Comparison of ENCODE assay signal across 24 mouse cellular contexts in genomic region chr13:95109555-95109954, GRCm38 (mm10).
DNase-seq lines count a peak whose midpoint lies in the region; ATAC-seq and TF ChIP-seq lines count a peak whose summit lies in the region.
"Had no signal": no experiment of that assay in that cellular context is flagged by ENCODE, and none has a peak within 500 bp of the region (broad histone marks: within the 10 kb centered on the region; RNA-seq: fewer than 3 reads in every experiment).

No protein-coding gene starts in this region.

- H3K4me1 ChIP-seq in heart, embryonic 12.5 days (replicated peaks): peaks cover 5% of the 10 kb centered on the region
- H3K4me1 ChIP-seq in kidney, postnatal 0 days (replicated peaks; ENCODE audit: insufficient read depth, low read length): no peaks in the 10 kb centered on the region
- H3K4me1 ChIP-seq in kidney, embryonic 14.5 days (ENCODE audit: control insufficient read depth, insufficient read depth, low read length): no peaks in the 10 kb centered on the region
- H3K4me1 ChIP-seq: hindbrain, embryonic 10.5 days; neural tube, embryonic 13.5 days had no signal

- intact Hi-C loops in left cerebral cortex, postnatal 36 days (cut with DNase I): no loop called here

- DNase-seq in heart, adult 11 months: peak; percentile 51
- DNase-seq in kidney, postnatal 0 days (ENCODE audit: low spot score): no peak
- DNase-seq in naive thymus-derived CD4-positive, alpha-beta T cell, adult 2 months (ENCODE audit: low read depth): peak; percentile 3
- no peak for DNase-seq in left cerebral cortex, postnatal 36 days (ENCODE audit: low spot score in 2 of 2)
- DNase-seq in neural tube, embryonic 10.5 days (ENCODE audit: extremely low spot score, low spot score): no peak
- DNase-seq: cerebellum, adult 2 months; cerebellum, postnatal 36 days; gastrocnemius, postnatal 14 days; kidney, adult 9 months; kidney, postnatal 4 days; liver, embryonic 13.5 days; lung, postnatal 4 days; midbrain, embryonic 14.5 days; right cerebral cortex, postnatal 4 days; thymus, adult 18-20 months; thymus, postnatal 36 days had no signal

- H3K27me3 ChIP-seq in heart, embryonic 12.5 days (replicated peaks): no peaks in the 10 kb centered on the region
- no peaks in the 10 kb centered on the region for H3K27me3 ChIP-seq in kidney, postnatal 0 days (ENCODE audit: insufficient read depth, low read length)
- no peaks in the 10 kb centered on the region for H3K27me3 ChIP-seq in kidney, embryonic 14.5 days (ENCODE audit: control insufficient read depth, insufficient read depth, low read length)
- H3K27me3 ChIP-seq: forebrain, embryonic 13.5 days; limb, embryonic 13.5 days; liver, embryonic 13.5 days; lung, embryonic 15.5 days; neural tube, embryonic 13.5 days had no signal

- no peak overlapping the region for H3K4me2 ChIP-seq in heart, embryonic 12.5 days
- no peak overlapping the region for H3K4me2 ChIP-seq in kidney, postnatal 0 days (ENCODE audit: low read length)
- H3K4me2 ChIP-seq in kidney, embryonic 14.5 days (replicated peaks; ENCODE audit: low read depth, low read length): no peak overlapping the region
- H3K4me2 ChIP-seq: forebrain, embryonic 13.5 days; limb, embryonic 13.5 days; liver, embryonic 13.5 days; lung, embryonic 15.5 days; neural tube, embryonic 13.5 days had no signal

- 68% methylated on average over 3 of the region's 3 CpGs for WGBS in heart, embryonic 12.5 days
- WGBS in kidney, postnatal 0 days: 71% methylated on average over 3 of the region's 3 CpGs
- WGBS in kidney, embryonic 14.5 days: 71% methylated on average over 3 of the region's 3 CpGs

- H3K9me3 ChIP-seq in heart, embryonic 12.5 days (replicated peaks): no peaks in the 10 kb centered on the region
- H3K9me3 ChIP-seq in kidney, postnatal 0 days (replicated peaks; ENCODE audit: low read length): no peaks in the 10 kb centered on the region
- H3K9me3 ChIP-seq in kidney, embryonic 14.5 days (ENCODE audit: control insufficient read depth, low read length): no peaks in the 10 kb centered on the region
- H3K9me3 ChIP-seq: forebrain, embryonic 13.5 days; hindbrain, embryonic 10.5 days; limb, embryonic 13.5 days; liver, embryonic 13.5 days; lung, embryonic 15.5 days; neural tube, embryonic 13.5 days had no signal

- ATAC-seq in heart, embryonic 12.5 days (ENCODE audit: insufficient number of reproducible peaks, low FRiP score): no peak
- ATAC-seq in kidney, postnatal 0 days (replicated peaks; ENCODE audit: low FRiP score, low read depth): no peak
- no peak for ATAC-seq in kidney, embryonic 14.5 days (ENCODE audit: low FRiP score, low TSS enrichment)
- ATAC-seq in CD4-positive, CD25-positive, alpha-beta regulatory T cell, adult 4 months: peak; percentile 58
- ATAC-seq: forebrain, embryonic 13.5 days had no signal

- H3K9ac ChIP-seq in heart, embryonic 12.5 days: no peak overlapping the region
- no peak overlapping the region for H3K9ac ChIP-seq in kidney, postnatal 0 days (ENCODE audit: low read depth, low read length)
- no peak overlapping the region for H3K9ac ChIP-seq in kidney, embryonic 14.5 days (ENCODE audit: low read depth, low read length)
- H3K9ac ChIP-seq: forebrain, embryonic 13.5 days; limb, embryonic 13.5 days; liver, embryonic 13.5 days; lung, embryonic 15.5 days; neural tube, embryonic 13.5 days had no signal

- H3K27ac ChIP-seq in heart, embryonic 12.5 days (ENCODE audit: poor library complexity, severe bottlenecking): no peak overlapping the region
- H3K27ac ChIP-seq in kidney, postnatal 0 days: no peak overlapping the region
- no peak overlapping the region for H3K27ac ChIP-seq in kidney, embryonic 14.5 days (ENCODE audit: low read depth, low read length)
- H3K27ac ChIP-seq: forebrain, embryonic 13.5 days; hindbrain, embryonic 10.5 days; limb, embryonic 13.5 days; liver, embryonic 13.5 days; lung, embryonic 15.5 days; neural tube, embryonic 13.5 days had no signal

- TF ChIP-seq CTCF in kidney, postnatal 0 days (IDR thresholded peaks at IDR 0.05; ENCODE audit: low read depth): peak; percentile 44; the same call in 1 of the 2 replicates

- H3K4me3 ChIP-seq in heart, embryonic 12.5 days: no peak overlapping the region
- no peak overlapping the region for H3K4me3 ChIP-seq in kidney, postnatal 0 days (replicated peaks; ENCODE audit: low read depth, low read length)
- H3K4me3 ChIP-seq in kidney, embryonic 14.5 days (ENCODE audit: low read length): no peak overlapping the region
- H3K4me3 ChIP-seq: forebrain, embryonic 13.5 days; hindbrain, embryonic 10.5 days; limb, embryonic 13.5 days; liver, embryonic 13.5 days; lung, embryonic 15.5 days; neural tube, embryonic 13.5 days had no signal

- H3K36me3 ChIP-seq in heart, embryonic 12.5 days: no peaks in the 10 kb centered on the region
- no peaks in the 10 kb centered on the region for H3K36me3 ChIP-seq in kidney, postnatal 0 days (ENCODE audit: insufficient read depth, low read length)
- no peaks in the 10 kb centered on the region for H3K36me3 ChIP-seq in kidney, embryonic 14.5 days (ENCODE audit: control insufficient read depth, insufficient read depth, low read length)
- H3K36me3 ChIP-seq: hindbrain, embryonic 10.5 days; limb, embryonic 13.5 days; liver, embryonic 13.5 days; lung, embryonic 15.5 days; neural tube, embryonic 13.5 days had no signal

Comparison
In these comparisons a context has a peak if more than half of its experiments do, and no peak if none do; other contexts are left out.
1. DNase-seq: peak in heart, adult 11 months (single experiment) and naive thymus-derived CD4-positive, alpha-beta T cell, adult 2 months (single experiment); none in kidney, postnatal 0 days (single experiment), left cerebral cortex, postnatal 36 days (0 of 2) and neural tube, embryonic 10.5 days (single experiment).